Mouse (Mus musculus) heart, postnatal 0 days (tissue): Measurements from ENCODE around the gene Pigo. TPM values are rescaled to one million over a fixed set of nuclear protein-coding genes. Genes with fewer than 3 reads are reported as not detected.
"Not testable (repeated sequence)": the region's sequence is repeated elsewhere in the genome, so short reads cannot be mapped to it uniquely, and the experiment has no call there.

Source experiments
- ATAC-seq: fragments of 200-750 bp; cut with Nextera tagmentation; 2 replicates; pipeline ENCODE4 v1.8.0; 2017; ENCODE audit warnings: low read depth, moderate number of reproducible peaks, moderate library complexity; ENCODE audit not compliant: insufficient read depth
- DNase-seq: peaks from one replicate; pipeline ENCODE4 v3.0.0-alpha.2; 2016; ENCODE audit warnings: low spot score
- H3K27ac ChIP-seq: fragments of 300-500 bp; sonication (generic); 2 replicates; pipeline ENCODE4 v1.5.1; 2014; ENCODE audit warnings: low read depth, mild to moderate bottlenecking
- H3K27me3 ChIP-seq: fragments of 300-500 bp; sonication (generic); 2 replicates; pipeline ENCODE4 v1.6.1; 2014; ENCODE audit warnings: low read length, mixed read lengths; ENCODE audit not compliant: control insufficient read depth, insufficient read depth
- H3K36me3 ChIP-seq: fragments of 300-500 bp; sonication (generic); replicated peaks from 2 replicates; pipeline ENCODE4 v1.6.1; 2014; ENCODE audit warnings: low read length, mixed read lengths; ENCODE audit not compliant: control insufficient read depth, insufficient read depth
- H3K4me1 ChIP-seq: fragments of 300-500 bp; sonication (generic); 2 replicates; pipeline ENCODE4 v1.6.1; 2014; ENCODE audit warnings: antibody characterized with exemption; ENCODE audit not compliant: control insufficient read depth, insufficient read depth
- H3K4me2 ChIP-seq: fragments of 300-500 bp; sonication (generic); 2 replicates; pipeline ENCODE4 v1.6.1; 2014; ENCODE audit warnings: low read depth, mild to moderate bottlenecking, low read length, moderate library complexity
- H3K4me3 ChIP-seq: fragments of 300-500 bp; sonication (generic); 2 replicates; pipeline ENCODE4 v1.5.1; 2014; ENCODE audit warnings: low read depth, low read length
- H3K9ac ChIP-seq: fragments of 300-500 bp; sonication (generic); replicated peaks from 2 replicates; pipeline ENCODE4 v1.6.1; 2014; ENCODE audit warnings: low read depth, low read length, mixed read lengths
- H3K9me3 ChIP-seq: fragments of 300-500 bp; sonication (generic); replicated peaks from 2 replicates; pipeline ENCODE4 v1.6.1; 2016; ENCODE audit warnings: low read length; ENCODE audit not compliant: control insufficient read depth
- CTCF ChIP-seq: IDR thresholded peaks from 2 replicates; pipeline ENCODE4 v1.5.1; 2016; ENCODE audit warnings: antibody characterized with exemption, control low read depth, low read depth
- EP300 ChIP-seq: IDR thresholded peaks from 2 replicates; pipeline ENCODE4 v1.6.1; 2016; ENCODE audit warnings: antibody characterized with exemption, low read depth
- WGBS: fragments of 180-500 bp; shearing (Covaris S2); extraction: QIAGEN DNeasy Blood & Tissue Kit; methylation state at CpG from one replicate; pipeline ENCODE4 v1.1.7; 2014; 5-methylcytosine and 5-hydroxymethylcytosine counted together
- polyA plus RNA-seq: library from polyadenylated mRNA; unstranded; fragments of >200 nt; fragmentation: Nextera tagmentation; extraction: Ambion mirVana; gene quantifications from 2 replicates; pipeline ENCODE4 v1.2.1, GENCODE M21; 2015
- total RNA-seq: library from RNA; depleted of rRNA; stranded (reverse); fragments of >200 nt; gene quantifications from 2 replicates; pipeline ENCODE4 v1.2.3, GENCODE M21; 2014; ENCODE audit warnings: low replicate concordance

Gene Pigo
- total and polyA plus RNA-seq, 2 experiments from 2014 or later: 11.3 to 11.4 TPM

- TF ChIP-seq EP300 (no peak), CTCF (no peak)
- no peaks in the 10 kb centered on the region for H3K9me3 ChIP-seq
- H3K36me3 ChIP-seq: no peaks in the 10 kb centered on the region
- ATAC-seq: peak; percentile 80
- peaks cover 4% of the 10 kb centered on the region; the same call in 1 of the 2 replicates for H3K4me1 ChIP-seq
- H3K4me3 ChIP-seq: peak within 1 kb of the TSS; percentile 92
- no peaks in the 10 kb centered on the region for H3K27me3 ChIP-seq
- DNase-seq: peak; percentile 61
- peak within 1 kb of the TSS; percentile 76 for H3K4me2 ChIP-seq
- H3K27ac ChIP-seq: peak within 1 kb of the TSS; percentile 34; the same call in 1 of the 2 replicates
- H3K9ac ChIP-seq: peak within 1 kb of the TSS; percentile 52
- 1% methylated on average over 37 of the region's 37 CpGs for WGBS
Observed at GRCm38 (mm10) chr4:43010161-43011038, 15.2 kb downstream of the Pigo start, which contains the start of gene Fancg. Gene Fancg, minus strand, starts transcription at chr4:43010506.

GRCm38 (mm10) chr4:43005765-43006164 lies 19.9 kb downstream of the Pigo start:
- no peak overlapping the region for H3K4me3 ChIP-seq
- TF ChIP-seq CTCF (peak; percentile 57), EP300 (no peak)
- DNase-seq (peak; percentile 73), ATAC-seq (0 out of 2 replicates have a peak, but pooled peaks have one; percentile 21)
- no peaks in the 10 kb centered on the region for H3K9me3 ChIP-seq
- no peak overlapping the region for H3K4me2 ChIP-seq
- H3K4me1 ChIP-seq: peaks cover 4% of the 10 kb centered on the region; the same call in 1 of the 2 replicates
- peaks cover 4% of the 10 kb centered on the region; the same call in 1 of the 2 replicates for H3K36me3 ChIP-seq
- no peaks in the 10 kb centered on the region for H3K27me3 ChIP-seq
- 55% methylated on average over 2 of the region's 2 CpGs for WGBS
- no peak overlapping the region for H3K27ac ChIP-seq
- H3K9ac ChIP-seq: no peak overlapping the region

- Histone ChIP-seq H3K4me1 (peaks cover 4% of the 10 kb centered on the region; the same call in 1 of the 2 replicates), H3K4me2 (no peak overlapping the region), H3K27me3 (no peaks in the 10 kb centered on the region), H3K27ac (no peak overlapping the region), H3K9ac (no peak overlapping the region), H3K9me3 (no peaks in the 10 kb centered on the region), H3K4me3 (no peak overlapping the region), H3K36me3 (peaks cover 4% of the 10 kb centered on the region; the same call in 1 of the 2 replicates)
- no peak for TF ChIP-seq EP300
- no peak for TF ChIP-seq CTCF
- WGBS: 91% methylated on average over 3 of the region's 3 CpGs
- no peak for ATAC-seq
- no peak for DNase-seq
Observed at GRCm38 (mm10) chr4:43004951-43005350, 20.7 kb downstream of the Pigo start.

- Histone ChIP-seq H3K9ac (no peak overlapping the region), H3K36me3 (peaks cover 4% of the 10 kb centered on the region; the same call in 1 of the 2 replicates), H3K27me3 (no peaks in the 10 kb centered on the region), H3K9me3 (no peaks in the 10 kb centered on the region), H3K27ac (no peak overlapping the region), H3K4me1 (peaks cover 10% of the 10 kb centered on the region), H3K4me3 (no peak overlapping the region), H3K4me2 (no peak overlapping the region)
- 68% methylated on average over 12 of the region's 12 CpGs for WGBS
- ATAC-seq: no peak
- DNase-seq: no peak
- TF ChIP-seq CTCF (no peak), EP300 (no peak)
Observed at GRCm38 (mm10) chr4:43002756-43003439, 22.7 kb downstream of the Pigo start.

GRCm38 (mm10) chr4:43001272-43001671 lies 24.3 kb downstream of the Pigo start:
- WGBS: 88% methylated on average over 2 of the region's 2 CpGs
- ATAC-seq: no peak
- no peak for DNase-seq
- Histone ChIP-seq H3K4me1 (peaks cover 20% of the 10 kb centered on the region), H3K36me3 (peaks cover 4% of the 10 kb centered on the region; the same call in 1 of the 2 replicates), H3K4me2 (no peak overlapping the region), H3K9ac (no peak overlapping the region), H3K27me3 (no peaks in the 10 kb centered on the region), H3K4me3 (no peak overlapping the region), H3K9me3 (no peaks in the 10 kb centered on the region), H3K27ac (no peak overlapping the region)
- TF ChIP-seq CTCF: no peak
- TF ChIP-seq EP300: no peak

GRCm38 (mm10) chr4:43000141-43000986 lies 25.3 kb downstream of the Pigo start, which contains the start of gene Vcp:
Gene Vcp, minus strand, starts transcription at chr4:43000507.
- Histone ChIP-seq H3K4me2 (peak within 1 kb of the TSS; percentile 85), H3K9ac (peak within 1 kb of the TSS; percentile 95), H3K36me3 (peaks cover 12% of the 10 kb centered on the region), H3K4me1 (peaks cover 20% of the 10 kb centered on the region), H3K27ac (peak within 1 kb of the TSS; percentile 99), H3K4me3 (peak within 1 kb of the TSS; percentile 86)
- under 1% methylated on average over 46 of the region's 56 CpGs for WGBS
- H3K9me3 ChIP-seq, H3K27me3 ChIP-seq: not testable (repeated sequence)
- DNase-seq (peak; percentile 100), ATAC-seq (peak; percentile 95)
